ENCODE assay signal across 7 mouse cellular contexts in the genomic region with DNA sequence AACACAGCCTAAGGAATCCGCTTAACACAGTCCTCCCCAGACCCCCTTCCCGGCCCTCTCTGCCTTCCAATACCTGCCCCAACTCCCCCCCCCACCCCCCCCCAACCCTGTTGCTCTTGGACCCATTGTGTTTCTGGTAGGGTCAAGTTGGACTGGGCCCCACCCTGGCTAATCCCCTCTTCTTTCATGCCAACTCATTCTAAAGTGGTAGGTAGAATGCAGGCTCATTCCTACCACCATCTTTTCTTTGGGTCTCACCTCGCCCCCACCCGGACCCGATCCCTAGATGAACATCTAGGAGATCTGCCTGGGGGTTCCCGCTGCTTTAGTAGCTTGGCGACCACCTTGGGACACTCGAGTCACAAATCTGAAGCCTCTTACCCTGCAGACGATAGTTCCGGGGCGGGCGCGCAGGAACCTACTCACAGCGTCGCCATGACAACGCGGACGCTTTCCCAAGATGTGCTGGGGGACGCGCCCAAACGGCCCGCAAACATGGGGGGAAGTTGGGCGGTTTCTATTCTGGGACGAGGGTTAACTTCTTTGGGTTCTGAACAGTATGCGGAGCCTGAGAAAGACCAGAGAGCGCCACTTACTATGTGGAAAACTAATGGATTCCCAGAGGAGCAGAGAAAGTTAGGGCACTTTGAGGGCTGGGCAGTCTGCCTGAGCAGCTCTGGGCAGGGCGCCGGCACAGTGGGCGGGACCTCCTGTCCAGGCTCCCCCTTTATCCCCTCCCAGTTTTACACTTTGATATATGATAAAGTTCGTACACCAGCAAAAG. TPM values are rescaled to one million over a fixed set of nuclear protein-coding genes. Genes with fewer than 3 reads are reported as not detected.
DNase-seq lines count a peak whose midpoint lies in the region; ATAC-seq lines count a peak whose summit lies in the region.

A gene (minus strand): TSS at position 437 of the 784 bp plus-strand sequence.

- peak within 1 kb of the TSS; percentile 50 for H3K9ac ChIP-seq in limb, embryonic 13.5 days
- no peak within 1 kb of the TSS; the same call in 1 of the 2 replicates for H3K9ac ChIP-seq in midbrain, embryonic 13.5 days (replicated peaks)
- no peak within 1 kb of the TSS for H3K9ac ChIP-seq in stomach, embryonic 15.5 days

- H3K4me1 ChIP-seq in limb, embryonic 13.5 days = no peaks in the 10 kb centered on the region
- H3K4me1 ChIP-seq in midbrain, embryonic 13.5 days (replicated peaks) = peaks cover 7% of the 10 kb centered on the region
- no peaks in the 10 kb centered on the region for H3K4me1 ChIP-seq in stomach, embryonic 15.5 days

- H3K27me3 ChIP-seq in limb, embryonic 13.5 days = no peaks in the 10 kb centered on the region
- no peaks in the 10 kb centered on the region for H3K27me3 ChIP-seq in midbrain, embryonic 13.5 days
- no peaks in the 10 kb centered on the region for H3K27me3 ChIP-seq in stomach, embryonic 15.5 days (replicated peaks)

- peak within 1 kb of the TSS; percentile 53 for H3K4me3 ChIP-seq in limb, embryonic 13.5 days
- peak within 1 kb of the TSS; percentile 39 for H3K4me3 ChIP-seq in midbrain, embryonic 13.5 days (replicated peaks)
- peak within 1 kb of the TSS; percentile 46 for H3K4me3 ChIP-seq in stomach, embryonic 15.5 days (replicated peaks)

- no peaks in the 10 kb centered on the region for H3K36me3 ChIP-seq in limb, embryonic 13.5 days
- H3K36me3 ChIP-seq in midbrain, embryonic 13.5 days = no peaks in the 10 kb centered on the region
- no peaks in the 10 kb centered on the region for H3K36me3 ChIP-seq in stomach, embryonic 15.5 days

- no peak within 1 kb of the TSS for H3K27ac ChIP-seq in limb, embryonic 13.5 days
- H3K27ac ChIP-seq in midbrain, embryonic 13.5 days = no peak within 1 kb of the TSS
- no peak within 1 kb of the TSS for H3K27ac ChIP-seq in stomach, embryonic 15.5 days

- no peaks in the 10 kb centered on the region for H3K9me3 ChIP-seq in limb, embryonic 13.5 days
- no peaks in the 10 kb centered on the region for H3K9me3 ChIP-seq in midbrain, embryonic 13.5 days
- H3K9me3 ChIP-seq in stomach, embryonic 15.5 days = no peaks in the 10 kb centered on the region

- 5% methylated on average over 30 of the region's 30 CpGs for WGBS in limb, embryonic 13.5 days
- WGBS in midbrain, embryonic 13.5 days = 4% methylated on average over 30 of the region's 30 CpGs
- 6% methylated on average over 30 of the region's 30 CpGs for WGBS in stomach, embryonic 15.5 days

- DNase-seq in adrenal gland, adult (ENCODE audit: inconsistent age in 2 of 2, low spot score in 1 of 2) = peak; percentile 68 to 89
- peak; percentile 93 for DNase-seq in embryo, embryonic 11 days
- peak; percentile 51 to 64 for DNase-seq in kidney, adult 8-10 months

- peak; percentile 94 for ATAC-seq in granulocyte monocyte progenitor cell, adult 5-6 weeks (replicated peaks; ENCODE audit: poor library complexity, severe bottlenecking)
- peak; percentile 90 for ATAC-seq in limb, embryonic 13.5 days (ENCODE audit: low FRiP score, low read depth)
- peak; percentile 88 for ATAC-seq in midbrain, embryonic 13.5 days
- ATAC-seq in stomach, embryonic 15.5 days (ENCODE audit: insufficient read depth, low FRiP score, low read depth) = peak; percentile 92

- peak within 1 kb of the TSS; percentile 76 for H3K4me2 ChIP-seq in limb, embryonic 13.5 days (replicated peaks)
- peak within 1 kb of the TSS; percentile 66 for H3K4me2 ChIP-seq in midbrain, embryonic 13.5 days (replicated peaks)
- H3K4me2 ChIP-seq in stomach, embryonic 15.5 days = peak within 1 kb of the TSS; percentile 71

RNA-seq across cellular contexts. Expression of the gene that starts here (rescaled TPM):
- not detected in 2 replicates for total RNA-seq in granulocyte monocyte progenitor cell, adult 5-6 weeks (2014; fragmentation: Nextera tagmentation)
- not detected in 2 replicates for total RNA-seq in granulocyte monocyte progenitor cell, adult 5-6 weeks (2017)
- polyA plus RNA-seq in limb, embryonic 13.5 days (2015; fragmentation: Nextera tagmentation; extraction: Ambion mirVana) = 0.09 TPM in 1 of 2 replicates, not detected in the other
- polyA plus RNA-seq in midbrain, embryonic 13.5 days (2015; fragmentation: Nextera tagmentation; extraction: Ambion mirVana) = 0.05 TPM in 1 of 2 replicates, not detected in the other
- polyA plus RNA-seq in stomach, embryonic 15.5 days (2015; fragmentation: Nextera tagmentation; extraction: Ambion mirVana) = 0.24 TPM in 1 of 2 replicates, not detected in the other

Comparison
In these comparisons a context has a peak if more than half of its experiments do, and no peak if none do; other contexts are left out.
1. Peak in ATAC-seq in granulocyte monocyte progenitor cell, adult 5-6 weeks; RNA of the gene not detected or under 1 TPM.
2. Peak in ATAC-seq, H3K4me3 ChIP-seq, H3K9ac ChIP-seq and H3K4me2 ChIP-seq in limb, embryonic 13.5 days; RNA of the gene not detected or under 1 TPM.
3. Peak in ATAC-seq, H3K4me3 ChIP-seq and H3K4me2 ChIP-seq in midbrain, embryonic 13.5 days; RNA of the gene not detected or under 1 TPM.
4. Peak in ATAC-seq, H3K4me3 ChIP-seq and H3K4me2 ChIP-seq in stomach, embryonic 15.5 days; RNA of the gene not detected or under 1 TPM.